Mouse (Mus musculus) G1E-ER4 (cell line): Measurements from ENCODE around the gene Gpsm3. TPM values are rescaled to one million over a fixed set of nuclear protein-coding genes. Genes with fewer than 3 reads are reported as not detected.

ENCODE experiments used
- GATA1 ChIP-seq: IDR thresholded peaks from one replicate; pipeline ENCODE4 v1.8.0; 2012; ENCODE audit warnings: low read length, inconsistent platforms
- polyA plus RNA-seq: library from polyadenylated mRNA; stranded (reverse); fragments of >175 nt; gene quantifications from 2 replicates; pipeline ENCODE4 v1.2.3, GENCODE M21; 2012

The Gpsm3 gene
- polyA plus RNA-seq, 1 experiment: 335 TPM

- TF ChIP-seq GATA1: no peak
Measured at GRCm38 (mm10) chr17:34606186-34607039, 16.8 kb downstream of the Gpsm3 start.

- no peak for TF ChIP-seq GATA1
Measured at GRCm38 (mm10) chr17:34607997-34608396, 18.4 kb downstream of the Gpsm3 start.

- TF ChIP-seq GATA1: no peak
Measured at GRCm38 (mm10) chr17:34611050-34611449, 21.4 kb downstream of the Gpsm3 start.

- TF ChIP-seq GATA1: peak; percentile 42
Measured at GRCm38 (mm10) chr17:34613054-34613645, 23.5 kb downstream of the Gpsm3 start.

- no peak for TF ChIP-seq GATA1
Measured at GRCm38 (mm10) chr17:34613830-34614229, 24.2 kb downstream of the Gpsm3 start.

GRCm38 (mm10) chr17:34615871-34616270, 26.3 kb downstream of the Gpsm3 start, which contains the start of gene Egfl8:
Egfl8 (minus strand) TSS chr17:34615971.
- no peak for TF ChIP-seq GATA1

- TF ChIP-seq GATA1: no peak
Measured at GRCm38 (mm10) chr17:34618999-34619398, 29.4 kb downstream of the Gpsm3 start.

GRCm38 (mm10) chr17:34621006-34621405, 31.4 kb downstream of the Gpsm3 start:
- no peak for TF ChIP-seq GATA1

GRCm38 (mm10) chr17:34623161-34623560, 33.6 kb downstream of the Gpsm3 start:
- TF ChIP-seq GATA1: no peak

- TF ChIP-seq GATA1: no peak
Measured at GRCm38 (mm10) chr17:34624981-34625380, 35.4 kb downstream of the Gpsm3 start.

- TF ChIP-seq GATA1: no peak
Measured at GRCm38 (mm10) chr17:34626062-34626772, 36.6 kb downstream of the Gpsm3 start.

GRCm38 (mm10) chr17:34626773-34627092, 37.1 kb downstream of the Gpsm3 start:
- no peak for TF ChIP-seq GATA1

- no peak for TF ChIP-seq GATA1
Measured at GRCm38 (mm10) chr17:34627093-34627942, 37.7 kb downstream of the Gpsm3 start.

GRCm38 (mm10) chr17:34627943-34628643, 38.5 kb downstream of the Gpsm3 start, which contains the start of gene Ppt2:
Ppt2 (minus strand) TSS chr17:34628510.
- TF ChIP-seq GATA1: no peak

- TF ChIP-seq GATA1: no peak
Measured at GRCm38 (mm10) chr17:34628644-34628967, 39.0 kb downstream of the Gpsm3 start.

- no peak for TF ChIP-seq GATA1
Measured at GRCm38 (mm10) chr17:34629221-34629751, 39.7 kb downstream of the Gpsm3 start, which contains the start of gene Prrt1. Prrt1 (plus strand) TSS chr17:34629533.
